Mouse (Mus musculus): ENCODE results near the gene Timeless.
A peak's percentile ranks its signal among the peaks of the same experiment; 100 is the strongest.
"Not testable (repeated sequence)": the region's sequence is repeated elsewhere in the genome, so short reads cannot be mapped to it uniquely, and the experiment has no call there.

Timeless gene

GRCm38 (mm10) chr10:128214112-128214511 lies 17.8 kb upstream of the Timeless start:
- not testable (repeated sequence) for DNase-seq

GRCm38 (mm10) chr10:128214981-128215380 lies 16.9 kb upstream of the Timeless start:
- DNase-seq: no peak

DNA sequence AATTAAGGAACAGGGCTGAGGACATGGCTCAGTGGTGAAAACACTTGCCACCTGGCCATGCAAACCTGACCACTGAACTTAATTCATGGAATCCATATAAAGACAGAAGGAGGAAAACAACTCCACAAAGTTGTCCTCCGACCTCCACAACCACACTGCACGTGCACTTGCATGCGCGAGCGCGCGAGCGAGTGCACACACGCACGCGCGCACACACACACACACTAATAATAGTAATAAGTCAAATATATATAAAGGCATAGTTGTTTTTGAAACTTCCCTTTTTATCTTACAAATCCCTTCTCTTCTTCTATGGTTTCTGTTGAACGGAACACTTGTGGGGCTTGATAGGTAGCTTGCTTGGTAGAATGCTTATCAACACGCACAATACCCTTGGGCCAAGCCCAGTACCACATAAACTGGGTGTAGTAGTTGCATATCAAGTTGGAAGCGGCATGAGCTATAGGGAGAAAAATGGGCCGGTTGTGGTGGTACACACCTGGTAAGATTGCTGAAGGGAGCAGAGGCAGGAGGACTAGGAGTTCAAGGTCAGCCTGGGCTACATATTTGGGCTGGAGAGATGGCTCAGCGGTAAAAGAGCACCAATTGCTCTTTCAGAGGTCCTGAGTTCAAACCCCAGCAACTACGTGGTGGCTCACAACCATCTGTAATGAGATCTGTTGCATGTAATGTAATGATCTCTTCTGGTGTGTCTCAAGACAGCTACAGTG lies 13.3 kb upstream of the Timeless start:
- DNase-seq: no peak

DNA sequence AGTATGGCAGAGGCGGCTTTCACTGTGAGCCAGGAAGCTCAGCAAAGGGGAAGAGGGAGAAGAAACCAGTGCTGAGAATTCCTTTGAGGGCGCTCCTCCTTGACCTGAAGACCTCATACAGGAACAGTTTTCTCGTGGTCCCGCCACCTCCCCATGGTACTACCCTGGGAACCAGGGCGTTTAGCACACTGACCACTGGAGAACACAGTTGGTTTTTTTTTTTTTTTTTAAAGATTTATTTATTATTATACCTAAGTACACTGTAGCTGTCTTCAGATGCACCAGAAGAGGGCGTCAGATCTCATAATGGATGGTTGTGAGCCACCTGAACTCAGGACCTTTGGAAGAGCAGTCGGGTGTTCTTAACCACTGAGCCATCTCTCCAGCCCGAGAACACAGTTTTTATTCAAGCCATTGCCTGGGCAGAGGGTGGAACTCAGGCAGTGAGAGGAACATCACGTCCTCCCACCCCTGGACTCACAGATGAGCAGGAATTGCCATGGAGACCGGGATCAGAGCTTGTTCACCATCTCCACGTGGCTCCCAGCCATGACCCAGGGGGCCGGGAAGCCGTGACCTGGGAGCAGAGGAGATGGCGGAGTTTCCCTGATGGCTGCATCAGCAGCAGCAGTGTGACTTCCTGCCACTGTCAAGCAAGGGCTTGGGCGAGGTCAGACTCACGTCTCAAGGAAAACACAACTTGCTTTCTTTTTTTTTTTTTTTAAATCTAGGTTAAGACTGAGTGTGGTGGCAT lies 10.2 kb upstream of the Timeless start:
- no peak for DNase-seq

- DNase-seq: no peak
Measured at GRCm38 (mm10) chr10:128225064-128225463, 6.8 kb upstream of the Timeless start.

- DNase-seq: no peak
Measured at GRCm38 (mm10) chr10:128225538-128225937, 6.3 kb upstream of the Timeless start, which contains the start of gene Mip. TSS of gene Mip (plus strand) at chr10:128225838.

DNA sequence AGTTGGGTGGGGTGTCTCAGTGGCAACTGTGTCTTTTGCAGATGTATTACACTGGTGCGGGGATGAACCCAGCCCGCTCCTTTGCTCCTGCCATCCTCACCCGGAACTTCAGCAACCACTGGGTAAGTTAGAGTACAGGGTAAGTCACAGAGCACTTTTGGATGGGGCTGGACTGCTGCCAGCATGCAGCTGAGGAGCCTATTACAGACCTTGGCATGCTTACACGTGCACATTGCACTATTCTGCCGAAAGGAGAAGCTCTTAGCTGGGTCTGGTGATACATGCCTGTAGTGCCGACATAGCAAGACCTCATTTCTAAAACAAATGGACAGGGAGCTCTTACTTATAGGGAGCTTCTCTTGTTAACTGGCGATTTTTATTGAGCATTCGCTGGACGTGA lies 4.3 kb upstream of the Timeless start:
- DNase-seq: no peak

DNA sequence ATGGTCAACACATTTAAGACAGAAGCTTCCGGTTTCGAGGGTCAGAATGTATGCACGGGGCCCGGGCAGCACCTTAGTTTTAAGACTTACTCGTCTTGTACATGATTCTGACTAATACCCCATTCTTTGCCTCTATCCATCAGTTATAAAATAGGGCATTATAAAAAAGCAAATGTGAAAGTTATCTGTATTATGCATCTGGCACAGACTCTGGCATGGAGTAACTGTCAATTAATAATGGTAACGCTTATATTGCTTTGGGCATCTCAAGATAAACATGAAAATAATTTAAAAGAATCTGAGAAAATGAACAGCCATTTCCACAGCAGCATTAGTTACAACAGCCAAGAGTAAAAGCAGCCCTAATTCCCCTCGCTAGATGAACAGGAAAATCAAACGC lies 3.9 kb upstream of the Timeless start:
- DNase-seq: no peak

- DNase-seq: no peak
Measured at GRCm38 (mm10) chr10:128230582-128230981, 1.3 kb upstream of the Timeless start.

GRCm38 (mm10) chr10:128231146-128231545 lies 719 bp upstream of the Timeless start:
- DNase-seq: no peak

DNA sequence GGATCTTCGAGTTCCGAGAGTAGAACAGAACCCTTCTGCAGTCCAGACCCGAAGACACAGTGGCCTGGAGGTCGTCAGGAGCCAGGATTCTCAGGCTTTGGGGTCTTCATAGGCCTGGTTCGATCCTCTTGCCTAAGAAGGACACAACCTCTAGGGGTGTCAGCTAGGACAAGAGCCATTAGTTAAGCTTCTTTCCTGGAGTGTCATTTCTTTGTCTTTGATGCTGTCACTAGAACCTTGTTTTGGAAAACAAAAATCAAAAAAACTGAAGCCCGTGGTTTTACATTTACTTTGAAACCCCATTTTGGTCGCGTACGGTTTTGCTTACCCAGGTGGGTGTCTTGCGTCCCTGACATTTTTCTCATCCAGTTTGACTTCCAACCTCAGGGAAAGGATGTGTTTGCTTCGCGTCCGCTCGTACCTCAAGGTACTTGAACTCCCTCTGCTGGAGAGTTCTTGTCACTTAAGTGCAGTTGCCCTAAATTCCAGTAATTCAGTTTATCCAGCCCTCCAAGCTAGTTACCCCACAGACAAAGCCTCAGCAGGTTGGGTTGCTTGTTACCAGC lies 638 bp downstream of the Timeless start:
- peak; percentile 64 for DNase-seq

- no peak for DNase-seq
Measured at GRCm38 (mm10) chr10:128236321-128236720, 4.5 kb downstream of the Timeless start.

GRCm38 (mm10) chr10:128237807-128238480 lies 6.1 kb downstream of the Timeless start:
- peak; percentile 50 for DNase-seq

- no peak for DNase-seq
Measured at GRCm38 (mm10) chr10:128239140-128239539, 7.3 kb downstream of the Timeless start.

DNA sequence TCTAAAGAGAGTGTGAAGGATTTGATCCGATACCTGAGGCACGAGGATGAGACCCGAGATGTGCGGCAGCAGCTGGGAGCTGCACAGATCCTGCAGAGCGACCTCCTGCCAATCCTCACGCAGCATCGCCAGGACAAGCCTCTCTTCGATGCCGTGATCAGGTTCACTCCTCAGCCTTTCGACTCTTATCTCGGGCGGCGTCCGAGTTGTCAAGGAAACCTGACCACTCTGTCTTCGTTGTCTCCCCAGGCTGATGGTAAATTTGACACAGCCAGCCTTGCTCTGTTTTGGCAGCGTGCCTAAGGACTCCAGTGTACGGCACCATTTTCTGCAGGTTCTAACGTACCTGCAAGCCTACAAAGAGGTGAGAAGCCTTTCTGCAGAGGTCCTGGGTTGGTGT lies 8.3 kb downstream of the Timeless start:
- DNase-seq: no peak

- DNase-seq: no peak
Measured at GRCm38 (mm10) chr10:128243252-128243651, 11.4 kb downstream of the Timeless start.

DNA sequence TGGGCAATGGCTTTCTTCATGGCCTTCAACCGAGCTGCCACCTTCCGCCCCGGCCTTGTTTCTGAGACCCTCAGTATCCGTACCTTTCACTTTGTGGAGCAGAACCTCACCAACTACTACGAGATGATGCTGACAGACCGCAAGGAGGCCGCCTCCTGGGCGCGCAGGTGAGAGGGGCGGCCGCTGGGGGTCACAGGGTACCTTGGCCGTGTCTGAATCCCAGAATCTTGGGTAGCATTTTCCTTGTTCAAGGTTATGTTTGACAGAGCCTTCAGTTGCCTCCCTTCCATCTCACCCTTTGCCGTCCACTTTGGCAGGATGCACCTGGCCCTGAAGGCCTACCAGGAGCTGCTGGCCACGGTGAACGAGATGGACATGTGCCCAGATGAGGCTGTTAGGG lies 12.3 kb downstream of the Timeless start:
- no peak for DNase-seq

DNA sequence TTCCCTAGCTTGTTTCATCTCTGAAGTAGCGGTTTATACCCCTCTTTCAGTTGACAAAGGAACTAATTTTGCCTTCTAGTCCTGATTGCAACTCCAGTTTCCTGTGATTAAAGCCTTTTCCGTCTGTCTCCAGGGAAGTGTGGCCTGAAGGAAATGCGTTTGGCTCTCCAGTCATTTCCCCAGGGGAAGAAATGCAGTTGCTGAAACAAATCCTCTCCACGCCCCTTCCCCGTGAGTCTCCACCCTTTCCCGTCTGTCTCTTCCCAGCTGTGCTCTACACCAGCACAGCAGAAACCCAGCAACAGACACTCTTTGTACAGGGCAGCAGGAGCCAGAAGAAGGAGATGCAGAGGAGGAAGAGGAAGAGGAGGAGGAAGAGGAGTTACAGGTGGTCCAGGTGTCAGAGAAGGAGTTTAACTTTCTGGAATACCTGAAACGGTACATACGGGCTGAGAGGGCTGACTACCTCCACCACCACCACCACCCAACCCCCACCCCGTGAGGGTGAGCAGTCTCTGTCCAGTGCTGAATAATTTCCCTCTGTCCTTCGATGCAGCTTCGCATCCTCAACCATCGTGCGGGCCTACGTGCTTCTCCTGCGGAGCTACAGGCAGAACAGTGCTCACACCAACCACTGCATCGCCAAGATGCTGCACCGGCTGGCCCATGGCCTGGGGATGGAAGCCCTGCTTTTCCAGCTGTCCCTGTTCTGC lies 15.3 kb downstream of the Timeless start:
- no peak for DNase-seq

- DNase-seq: no peak
Measured at GRCm38 (mm10) chr10:128250565-128250964, 18.7 kb downstream of the Timeless start.

GRCm38 (mm10) chr10:128253677-128254255 lies 21.9 kb downstream of the Timeless start, which contains the start of gene Apon:
TSS of gene Apon (plus strand) at chr10:128254096.
- no peak for DNase-seq

GRCm38 (mm10) chr10:128255925-128256324 lies 24.1 kb downstream of the Timeless start:
- DNase-seq: no peak

- peak; percentile 39 for DNase-seq
Measured at GRCm38 (mm10) chr10:128256328-128256727, 24.5 kb downstream of the Timeless start.
